Mouse (Mus musculus) mouse trophoblast stem cell (cell line): ENCODE data around the gene Tspan9.

Experiments
- in situ Hi-C, 2 experiments: fragments of 300-500 bp; cut with MseI, MboI; formaldehyde crosslinking; loops; 2 replicates in 1 of 2; 3 replicates in 1 of 2; pipeline ENCODE4 v1.15.1; 2025

Tspan9 gene

DNA sequence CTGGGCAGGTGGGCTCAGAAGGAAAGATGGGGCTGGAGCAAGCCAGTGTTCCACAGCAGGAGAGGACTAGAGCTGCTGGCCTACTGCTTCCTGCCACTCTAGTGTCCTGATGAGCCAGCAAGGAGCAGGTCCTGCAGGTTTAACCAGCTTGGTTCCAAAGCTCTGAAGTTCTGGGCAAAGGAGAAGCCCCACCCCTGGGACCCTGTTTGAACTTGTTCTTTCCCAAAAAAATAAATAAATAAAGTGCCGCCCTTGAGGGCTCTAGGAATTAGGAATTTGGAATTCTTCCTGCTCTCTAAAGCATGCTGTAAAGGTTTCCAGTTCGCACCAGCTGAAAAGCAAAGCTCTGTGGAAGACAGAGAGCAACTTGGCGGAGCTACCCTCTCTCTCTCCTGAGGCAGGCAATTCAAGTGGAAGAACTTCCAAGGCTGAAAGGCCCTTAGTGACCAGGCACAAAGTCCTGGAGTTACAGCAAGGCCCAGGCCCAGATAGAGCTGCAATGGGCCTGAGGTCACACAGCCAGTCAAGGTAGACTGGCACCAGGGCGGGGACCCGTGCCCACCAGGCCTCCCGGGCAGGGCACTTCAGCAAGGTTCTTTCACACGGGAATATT is 38.6 kb downstream of the Tspan9 start:
- in situ Hi-C loops, result no loop called here

GRCm38 (mm10) chr6:128103874-128104273 is 39.5 kb downstream of the Tspan9 start:
- in situ Hi-C loops, result no loop called here

- in situ Hi-C loops, result no loop called here
Observed at GRCm38 (mm10) chr6:128102296-128102999, 40.9 kb downstream of the Tspan9 start.

DNA sequence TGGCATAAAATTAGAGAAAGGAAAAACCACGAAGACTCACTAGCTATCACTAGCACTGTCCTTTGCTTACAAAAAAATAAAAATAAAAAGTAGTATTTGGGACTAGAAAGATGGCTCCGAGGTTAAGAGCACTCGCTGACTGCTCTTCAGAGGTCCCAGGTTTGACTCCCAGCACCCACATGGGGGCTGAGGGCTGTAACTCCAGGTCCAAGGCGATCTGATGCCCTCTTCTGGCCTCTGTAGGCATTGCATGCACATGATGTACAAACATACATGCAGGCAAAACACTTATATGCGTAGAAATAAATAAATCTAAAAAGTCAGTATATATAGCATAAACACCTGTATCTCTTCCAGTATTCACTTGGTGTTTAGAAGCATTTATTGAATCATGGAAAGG is 43.5 kb downstream of the Tspan9 start:
- in situ Hi-C loops, result no loop called here

GRCm38 (mm10) chr6:128099190-128099589 is 44.2 kb downstream of the Tspan9 start:
- in situ Hi-C loops, result no loop called here

DNA sequence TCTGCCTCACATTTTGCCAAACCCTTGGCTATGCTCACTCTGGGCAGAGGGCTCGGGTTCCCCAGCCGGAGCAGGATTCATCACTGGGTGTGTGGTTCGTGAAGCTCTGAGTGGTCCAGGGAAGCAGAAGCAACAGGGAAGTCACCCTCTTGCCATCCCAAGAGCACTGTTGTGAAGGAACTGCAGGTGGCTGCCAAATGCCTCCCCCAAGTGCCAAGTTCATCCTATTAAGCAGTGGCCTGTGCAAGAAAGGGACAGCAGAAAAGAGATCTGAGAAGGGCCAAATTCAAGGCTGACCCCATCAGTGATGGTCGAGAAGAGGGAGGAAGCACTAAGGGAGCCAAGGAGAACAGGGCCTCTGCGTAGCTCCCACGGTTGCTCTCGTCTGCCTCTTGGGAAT is 46.9 kb downstream of the Tspan9 start:
- in situ Hi-C loops, result no loop called here

DNA sequence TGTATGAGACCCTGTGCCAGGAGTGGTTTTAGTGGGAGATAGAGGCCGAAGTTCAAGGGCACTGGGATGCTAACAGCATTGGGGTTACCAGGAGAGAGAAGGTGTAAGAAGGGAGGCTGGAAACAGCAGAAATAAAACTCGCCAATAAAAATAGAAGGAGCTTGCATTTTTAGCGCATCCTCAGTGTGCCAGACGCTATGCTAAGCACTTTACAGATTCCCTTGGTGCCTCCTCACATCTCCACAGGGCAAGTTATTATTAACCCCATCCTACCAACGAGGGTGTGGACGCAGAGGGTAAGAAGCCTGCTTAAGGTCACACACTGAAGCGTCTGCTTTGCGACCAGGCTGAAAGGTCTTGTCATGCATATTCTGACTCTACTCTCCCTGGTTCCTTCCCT is 47.5 kb downstream of the Tspan9 start:
- in situ Hi-C loops, result no loop called here

GRCm38 (mm10) chr6:128095131-128095530 is 48.3 kb downstream of the Tspan9 start:
- in situ Hi-C loops, result no loop called here

- in situ Hi-C loops, result no loop called here
Observed at GRCm38 (mm10) chr6:128093856-128094628, 49.4 kb downstream of the Tspan9 start.

GRCm38 (mm10) chr6:128092621-128093020 is 50.8 kb downstream of the Tspan9 start:
- in situ Hi-C loops, result no loop called here

GRCm38 (mm10) chr6:128091833-128092166 is 51.6 kb downstream of the Tspan9 start:
- in situ Hi-C loops, result no loop called here

DNA sequence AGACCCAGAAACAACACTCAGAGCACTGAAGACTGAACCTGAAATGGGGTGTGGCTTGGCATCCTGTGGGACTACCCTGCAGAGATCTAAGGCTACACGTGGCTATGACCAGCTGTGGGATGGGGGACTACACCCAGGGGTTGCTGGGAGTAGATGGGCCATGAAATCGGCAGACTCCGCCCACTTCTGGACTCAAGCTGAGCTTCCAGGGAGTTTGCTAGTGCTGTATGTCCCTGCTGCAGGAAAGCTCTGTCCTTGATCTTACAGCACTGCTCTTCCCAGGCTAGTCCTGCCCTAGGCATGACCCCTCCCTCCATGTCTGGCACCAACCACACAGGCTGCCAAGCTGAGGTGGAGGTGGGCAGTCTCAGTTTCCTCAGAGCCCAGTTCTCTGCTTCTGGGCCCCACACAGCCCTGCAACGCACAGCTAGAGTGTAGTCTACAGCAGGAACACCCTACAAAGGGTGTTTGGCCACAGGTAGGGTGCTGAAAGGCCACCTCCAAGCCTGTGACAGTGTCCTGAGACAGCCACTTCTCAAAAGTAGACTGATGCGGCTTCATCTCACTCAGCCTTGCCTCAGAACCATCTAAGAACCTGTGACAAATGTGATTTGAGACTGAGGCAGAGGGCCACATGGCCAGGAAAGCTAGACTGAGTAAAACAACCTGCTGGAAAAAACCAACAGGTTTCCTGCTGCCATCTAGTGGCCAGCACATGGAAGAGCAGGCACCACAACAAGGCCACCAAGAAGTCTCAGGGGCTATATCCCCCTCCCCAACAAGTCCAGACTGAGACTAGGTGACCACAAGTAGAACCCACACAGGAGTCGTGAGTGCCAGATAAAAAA is 52.2 kb downstream of the Tspan9 start:
- in situ Hi-C loops, result no loop called here

DNA sequence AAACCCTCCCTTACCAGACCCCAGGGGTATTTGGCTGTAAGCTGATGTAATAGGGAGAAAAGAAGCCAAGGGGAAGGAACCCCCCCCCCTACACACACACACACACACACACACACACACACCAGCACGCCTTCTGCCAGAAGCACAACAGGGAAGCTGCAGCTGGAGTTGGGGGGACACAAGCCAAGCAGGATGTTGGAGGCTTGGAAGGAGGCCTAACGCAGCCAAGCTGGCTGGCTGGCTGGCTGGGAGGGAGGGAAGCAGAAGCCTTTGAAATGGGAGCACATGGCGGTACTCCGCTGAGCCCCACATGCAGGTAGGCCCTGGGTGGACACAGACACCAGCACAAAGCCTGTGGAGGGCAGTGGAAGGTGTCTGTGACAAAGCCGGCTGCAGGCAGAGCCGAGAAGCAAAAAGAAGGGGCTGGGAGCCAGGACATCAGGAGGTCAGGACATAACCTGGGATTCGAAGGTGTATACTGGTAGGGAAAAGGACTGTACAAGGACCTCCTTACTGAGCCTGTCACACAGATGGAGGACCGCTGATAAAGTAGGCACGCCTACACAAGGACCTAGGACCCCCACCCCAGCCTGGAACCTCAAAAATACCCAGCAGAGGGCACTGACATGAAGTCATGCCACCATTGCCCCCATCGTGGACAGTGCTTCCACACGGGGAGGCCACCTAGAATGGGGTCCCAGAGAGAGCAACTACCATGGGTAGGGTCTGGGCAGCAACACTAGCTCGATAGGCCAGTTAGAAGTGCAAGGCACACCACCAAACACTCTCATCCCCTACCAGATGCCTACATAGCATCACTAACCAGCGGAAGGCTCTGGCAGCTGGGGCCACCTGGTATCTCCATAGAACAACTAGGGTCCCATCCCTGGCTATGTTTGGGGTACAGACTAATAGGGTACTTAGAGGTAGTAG is 53.4 kb downstream of the Tspan9 start:
- in situ Hi-C loops, result no loop called here

DNA sequence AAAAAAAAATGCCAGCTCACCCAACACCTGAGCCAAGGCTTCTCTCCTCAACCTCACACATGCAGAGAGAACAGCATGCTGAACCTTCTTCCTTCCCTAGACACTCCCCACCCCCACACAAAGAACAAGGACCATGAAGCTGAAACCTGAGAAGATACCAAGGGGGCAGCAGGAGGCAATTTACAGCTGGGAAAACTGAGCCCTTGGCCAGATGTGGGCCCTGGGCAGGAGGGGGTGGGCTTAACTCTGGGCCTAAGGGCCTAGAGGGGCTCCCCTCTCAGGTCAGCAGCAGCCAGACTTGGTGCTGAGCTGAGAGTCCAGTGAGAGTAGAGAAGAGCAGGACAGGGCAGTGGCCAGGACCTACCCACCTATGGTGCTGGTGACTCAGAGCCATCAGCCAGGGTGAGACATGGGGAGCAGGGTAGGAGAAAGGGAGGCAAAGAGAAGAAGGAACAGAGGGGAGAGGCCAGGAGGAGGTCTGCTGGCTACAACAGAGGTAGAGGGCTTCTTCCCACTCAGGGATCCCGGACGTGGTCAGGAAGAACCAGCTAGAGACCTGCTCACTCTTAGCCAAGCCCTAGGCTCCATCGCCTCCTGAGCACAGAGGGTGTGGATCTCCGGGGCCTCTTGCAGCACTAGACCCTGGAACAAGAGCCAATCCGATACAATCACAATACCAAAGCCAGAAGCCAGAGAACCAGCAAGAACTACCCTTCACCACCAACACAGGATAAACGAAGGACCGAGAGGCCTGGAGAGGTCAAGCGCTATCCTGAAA is 54.5 kb downstream of the Tspan9 start:
- in situ Hi-C loops, result no loop called here

- in situ Hi-C loops, result no loop called here
Observed at GRCm38 (mm10) chr6:128085488-128086066, 57.8 kb downstream of the Tspan9 start.

GRCm38 (mm10) chr6:128083305-128083704 is 60.1 kb downstream of the Tspan9 start:
- in situ Hi-C loops, result no loop called here

DNA sequence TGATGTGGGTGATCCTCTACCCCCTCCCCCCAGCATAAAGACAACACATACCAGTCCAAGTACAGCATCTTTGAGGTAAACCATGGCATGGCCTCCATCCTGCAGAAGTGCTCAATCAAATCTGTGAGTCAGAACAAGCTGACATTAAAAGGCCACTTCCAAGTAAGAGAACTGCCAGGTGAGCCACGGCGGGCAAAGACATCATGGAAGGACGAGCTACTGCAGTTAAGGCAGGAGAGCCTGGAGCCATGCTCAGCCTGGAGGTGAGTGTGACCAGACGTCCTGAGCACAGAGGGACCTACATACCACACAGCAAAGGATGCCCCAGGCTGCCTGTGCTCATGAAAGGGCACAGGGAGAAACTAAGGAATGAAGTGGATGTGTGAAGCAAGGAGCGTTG is 61.6 kb downstream of the Tspan9 start:
- in situ Hi-C loops, result no loop called here

DNA sequence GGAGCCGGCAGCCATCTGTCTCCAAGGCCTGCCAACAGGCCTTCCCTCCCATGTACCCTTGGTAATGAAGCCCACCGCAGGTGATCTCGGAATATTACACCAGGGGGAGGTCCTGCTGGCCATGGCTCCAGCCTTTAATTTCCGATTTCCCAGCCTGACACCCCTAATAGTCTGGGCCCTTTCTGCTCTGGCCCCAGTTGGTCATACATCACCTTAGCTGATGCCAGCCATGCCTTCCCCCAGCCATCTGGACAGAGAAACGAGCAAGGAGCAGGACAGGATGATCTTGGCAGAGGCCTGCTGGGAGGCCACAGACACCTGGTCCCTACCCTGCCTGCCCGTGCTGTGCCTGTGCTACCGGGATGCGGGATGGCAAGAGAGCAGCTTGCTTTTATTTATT is 62.1 kb downstream of the Tspan9 start:
- in situ Hi-C loops, result no loop called here

- in situ Hi-C loops, result no loop called here
Observed at GRCm38 (mm10) chr6:128079576-128080224, 63.7 kb downstream of the Tspan9 start.
